Mouse (Mus musculus): ENCODE data around the gene Anapc7. TPM values are rescaled to one million over a fixed set of nuclear protein-coding genes. Genes with fewer than 3 reads are reported as not detected.
"Not testable (repeated sequence)": the region's sequence is repeated elsewhere in the genome, so short reads cannot be mapped to it uniquely, and the experiment has no call there.

Anapc7 gene
- polyA plus RNA-seq, 1 experiment from 2014 or later = 18.9 TPM

GRCm38 (mm10) chr5:122476078-122476477 lies 54.6 kb downstream of the Anapc7 start:
- no peaks in the 10 kb centered on the region for H3K9me3 ChIP-seq (replicated peaks)
- 43% methylated on average over 3 of the region's 3 CpGs for WGBS (ENCODE audit: insufficient replicate concordance)
- no peaks in the 10 kb centered on the region for H3K27me3 ChIP-seq
- no peak overlapping the region for H3K4me3 ChIP-seq (replicated peaks)
- ATAC-seq (ENCODE audit: low read depth) (no peak), DNase-seq (no peak)
- H3K9ac ChIP-seq = no peak overlapping the region
- no peak overlapping the region for H3K4me2 ChIP-seq
- no peak overlapping the region for H3K27ac ChIP-seq
- H3K36me3 ChIP-seq = peaks cover 84% of the 10 kb centered on the region
- H3K4me1 ChIP-seq (replicated peaks) = peaks cover 13% of the 10 kb centered on the region

GRCm38 (mm10) chr5:122477492-122477891 lies 56.0 kb downstream of the Anapc7 start:
- DNase-seq = no peak
- Histone ChIP-seq H3K27ac (no peak overlapping the region), H3K36me3 (peaks cover 85% of the 10 kb centered on the region)

GRCm38 (mm10) chr5:122479131-122479530 lies 57.6 kb downstream of the Anapc7 start:
- ATAC-seq (ENCODE audit: low read depth) (no peak), DNase-seq (no peak)
- peaks cover 13% of the 10 kb centered on the region for H3K4me1 ChIP-seq (replicated peaks)
- H3K36me3 ChIP-seq = peaks cover 86% of the 10 kb centered on the region
- H3K9ac ChIP-seq = no peak overlapping the region
- no peak overlapping the region for H3K4me2 ChIP-seq
- H3K27me3 ChIP-seq = no peaks in the 10 kb centered on the region
- no peak overlapping the region for H3K4me3 ChIP-seq (replicated peaks)
- H3K27ac ChIP-seq = no peak overlapping the region
- 65% methylated on average over 2 of the region's 2 CpGs for WGBS (ENCODE audit: insufficient replicate concordance)
- H3K9me3 ChIP-seq (replicated peaks) = no peaks in the 10 kb centered on the region

More at GRCm38 (mm10) chr5:122477492-122477891, 56.0 kb downstream of the Anapc7 start:
- Histone ChIP-seq H3K4me3 (replicated peaks) (no peak overlapping the region), H3K27me3 (no peaks in the 10 kb centered on the region), H3K9me3 (replicated peaks) (no peaks in the 10 kb centered on the region), H3K4me1 (replicated peaks) (peaks cover 13% of the 10 kb centered on the region), H3K4me2 (no peak overlapping the region), H3K9ac (no peak overlapping the region)
- WGBS (ENCODE audit: insufficient replicate concordance) = 85% methylated on average over 3 of the region's 3 CpGs
- no peak for ATAC-seq (ENCODE audit: low read depth)

GRCm38 (mm10) chr5:122481844-122482243 lies 60.4 kb downstream of the Anapc7 start:
- H3K4me3 ChIP-seq (replicated peaks) = no peak overlapping the region
- peaks cover 87% of the 10 kb centered on the region for H3K36me3 ChIP-seq
- no peaks in the 10 kb centered on the region for H3K9me3 ChIP-seq (replicated peaks)
- H3K4me2 ChIP-seq = no peak overlapping the region
- H3K27ac ChIP-seq = no peak overlapping the region
- no peaks in the 10 kb centered on the region for H3K27me3 ChIP-seq
- WGBS (ENCODE audit: insufficient replicate concordance) = 88% methylated on average over 5 of the region's 5 CpGs
- DNase-seq = no peak
- ATAC-seq (ENCODE audit: low read depth) = no peak
- 0 out of 2 replicates have a peak, but pooled peaks cover 4% of the 10 kb centered on the region for H3K4me1 ChIP-seq (replicated peaks)
- H3K9ac ChIP-seq = no peak overlapping the region

GRCm38 (mm10) chr5:122482733-122483391 lies 61.4 kb downstream of the Anapc7 start:
- WGBS (ENCODE audit: insufficient replicate concordance) = 73% methylated on average over 6 of the region's 6 CpGs

GRCm38 (mm10) chr5:122486243-122486642 lies 64.8 kb downstream of the Anapc7 start:
- 66% methylated on average over 5 of the region's 5 CpGs for WGBS (ENCODE audit: insufficient replicate concordance)
- not testable (repeated sequence) for H3K27ac ChIP-seq; H3K9me3 ChIP-seq (replicated peaks); H3K4me3 ChIP-seq (replicated peaks); ATAC-seq (ENCODE audit: low read depth); H3K27me3 ChIP-seq; DNase-seq; H3K9ac ChIP-seq; H3K4me2 ChIP-seq; H3K4me1 ChIP-seq (replicated peaks)
- peaks cover 91% of the 10 kb centered on the region for H3K36me3 ChIP-seq

More at GRCm38 (mm10) chr5:122482733-122483391, 61.4 kb downstream of the Anapc7 start:
- Histone ChIP-seq H3K4me2 (no peak overlapping the region), H3K4me1 (replicated peaks) (no peaks in the 10 kb centered on the region), H3K36me3 (peaks cover 84% of the 10 kb centered on the region), H3K4me3 (replicated peaks) (no peak overlapping the region), H3K27me3 (no peaks in the 10 kb centered on the region), H3K27ac (no peak overlapping the region), H3K9me3 (replicated peaks) (no peaks in the 10 kb centered on the region), H3K9ac (no peak overlapping the region)
- DNase-seq (no peak), ATAC-seq (ENCODE audit: low read depth) (no peak)

GRCm38 (mm10) chr5:122487825-122488224 lies 66.3 kb downstream of the Anapc7 start:
- Histone ChIP-seq H3K36me3 (peaks cover 91% of the 10 kb centered on the region), H3K27ac (no peak overlapping the region), H3K9ac (no peak overlapping the region), H3K4me2 (no peak overlapping the region), H3K27me3 (no peaks in the 10 kb centered on the region), H3K9me3 (replicated peaks) (no peaks in the 10 kb centered on the region), H3K4me1 (replicated peaks) (no peaks in the 10 kb centered on the region), H3K4me3 (replicated peaks) (no peak overlapping the region)
- ATAC-seq (ENCODE audit: low read depth) (no peak), DNase-seq (no peak)
- 89% methylated on average over 6 of the region's 6 CpGs for WGBS (ENCODE audit: insufficient replicate concordance)

GRCm38 (mm10) chr5:122490148-122490547 lies 68.7 kb downstream of the Anapc7 start:
- no peak for DNase-seq
- peaks cover 89% of the 10 kb centered on the region for H3K36me3 ChIP-seq
- 83% methylated on average over 2 of the region's 2 CpGs for WGBS (ENCODE audit: insufficient replicate concordance)

GRCm38 (mm10) chr5:122491385-122491784 lies 69.9 kb downstream of the Anapc7 start:
- ATAC-seq (ENCODE audit: low read depth) (no peak), DNase-seq (no peak)
- WGBS (ENCODE audit: insufficient replicate concordance) = 67% methylated on average over 10 of the region's 10 CpGs
- no peak overlapping the region for H3K9ac ChIP-seq
- no peaks in the 10 kb centered on the region for H3K9me3 ChIP-seq (replicated peaks)
- no peak overlapping the region for H3K4me3 ChIP-seq (replicated peaks)
- H3K4me2 ChIP-seq = no peak overlapping the region
- no peaks in the 10 kb centered on the region for H3K27me3 ChIP-seq
- H3K27ac ChIP-seq = no peak overlapping the region
- H3K36me3 ChIP-seq = peaks cover 87% of the 10 kb centered on the region
- H3K4me1 ChIP-seq (replicated peaks) = 0 out of 2 replicates have a peak, but pooled peaks cover 4% of the 10 kb centered on the region

More at GRCm38 (mm10) chr5:122490148-122490547, 68.7 kb downstream of the Anapc7 start:
- ATAC-seq (ENCODE audit: low read depth) = no peak
- H3K9ac ChIP-seq = no peak overlapping the region
- no peak overlapping the region for H3K27ac ChIP-seq
- H3K4me3 ChIP-seq (replicated peaks) = no peak overlapping the region
- no peaks in the 10 kb centered on the region for H3K9me3 ChIP-seq (replicated peaks)
- 0 out of 2 replicates have a peak, but pooled peaks cover 4% of the 10 kb centered on the region for H3K4me1 ChIP-seq (replicated peaks)
- no peaks in the 10 kb centered on the region for H3K27me3 ChIP-seq
- H3K4me2 ChIP-seq = no peak overlapping the region

- DNase-seq (no peak), ATAC-seq (ENCODE audit: low read depth) (no peak)
- H3K4me1 ChIP-seq (replicated peaks) = peaks cover 12% of the 10 kb centered on the region
- H3K36me3 ChIP-seq = peaks cover 87% of the 10 kb centered on the region
- no peak overlapping the region for H3K9ac ChIP-seq
- H3K27me3 ChIP-seq = no peaks in the 10 kb centered on the region
- no peak overlapping the region for H3K4me2 ChIP-seq
- no peaks in the 10 kb centered on the region for H3K9me3 ChIP-seq (replicated peaks)
- no peak overlapping the region for H3K4me3 ChIP-seq (replicated peaks)
- H3K27ac ChIP-seq = no peak overlapping the region
- WGBS (ENCODE audit: insufficient replicate concordance) = 82% methylated on average over 2 of the region's 2 CpGs
Measured at GRCm38 (mm10) chr5:122493035-122493434, 71.5 kb downstream of the Anapc7 start.

- Histone ChIP-seq H3K4me2 (no peak overlapping the region), H3K9me3 (replicated peaks) (no peaks in the 10 kb centered on the region), H3K27ac (no peak overlapping the region), H3K4me1 (replicated peaks) (peaks cover 23% of the 10 kb centered on the region), H3K9ac (no peak overlapping the region), H3K27me3 (no peaks in the 10 kb centered on the region), H3K36me3 (peaks cover 81% of the 10 kb centered on the region), H3K4me3 (replicated peaks) (no peak overlapping the region)
- DNase-seq = no peak
- 72% methylated on average over 1 of the region's 1 CpGs for WGBS (ENCODE audit: insufficient replicate concordance)
- ATAC-seq (ENCODE audit: low read depth) = no peak
Measured at GRCm38 (mm10) chr5:122494449-122494848, 73.0 kb downstream of the Anapc7 start.

Data from liver, embryonic 13.5 days (tissue).